Mouse (Mus musculus): Measurements from ENCODE around the gene Ttc28.
A peak's percentile ranks its signal among the peaks of the same experiment; 100 is the strongest.

The Ttc28 gene

GRCm38 (mm10) chr5:110960890-110961289 is 81.3 kb downstream of the Ttc28 start:
- DNase-seq, result no peak

GRCm38 (mm10) chr5:110967483-110968055 is 88.0 kb downstream of the Ttc28 start:
- no peak for DNase-seq

GRCm38 (mm10) chr5:110968566-110968965 is 89.0 kb downstream of the Ttc28 start:
- no peak for DNase-seq

- DNase-seq, result no peak
Observed at GRCm38 (mm10) chr5:110970162-110970780, 90.7 kb downstream of the Ttc28 start.

GRCm38 (mm10) chr5:110976721-110977120 is 97.1 kb downstream of the Ttc28 start:
- no peak for DNase-seq

GRCm38 (mm10) chr5:110977796-110978195 is 98.2 kb downstream of the Ttc28 start:
- no peak for DNase-seq

- peak; percentile 66 for DNase-seq
Observed at GRCm38 (mm10) chr5:110978461-110978860, 98.9 kb downstream of the Ttc28 start.

GRCm38 (mm10) chr5:110979011-110979860 is 99.6 kb downstream of the Ttc28 start:
- no peak for DNase-seq

GRCm38 (mm10) chr5:110979861-110980346 is 100.3 kb downstream of the Ttc28 start:
- DNase-seq, result no peak

- DNase-seq, result no peak
Observed at GRCm38 (mm10) chr5:110980576-110980975, 101.0 kb downstream of the Ttc28 start.

- no peak for DNase-seq
Observed at GRCm38 (mm10) chr5:110982436-110982835, 102.8 kb downstream of the Ttc28 start.

- DNase-seq, result no peak
Observed at GRCm38 (mm10) chr5:110984136-110984681, 104.6 kb downstream of the Ttc28 start.

- no peak for DNase-seq
Observed at GRCm38 (mm10) chr5:110996835-110997539, 117.4 kb downstream of the Ttc28 start.

- no peak for DNase-seq
Observed at GRCm38 (mm10) chr5:110997692-110998091, 118.1 kb downstream of the Ttc28 start.

GRCm38 (mm10) chr5:110998298-110998697 is 118.7 kb downstream of the Ttc28 start:
- DNase-seq, result no peak

GRCm38 (mm10) chr5:111000953-111001352 is 121.3 kb downstream of the Ttc28 start:
- DNase-seq, result no peak

GRCm38 (mm10) chr5:111003220-111003619 is 123.6 kb downstream of the Ttc28 start:
- no peak for DNase-seq

GRCm38 (mm10) chr5:111003750-111004149 is 124.1 kb downstream of the Ttc28 start:
- DNase-seq, result no peak

GRCm38 (mm10) chr5:111006272-111007135 is 126.9 kb downstream of the Ttc28 start:
- DNase-seq, result peak; percentile 51

- DNase-seq, result no peak
Observed at GRCm38 (mm10) chr5:111007136-111007500, 127.5 kb downstream of the Ttc28 start.

GRCm38 (mm10) chr5:111007900-111008299 is 128.3 kb downstream of the Ttc28 start:
- peak; percentile 31 for DNase-seq

GRCm38 (mm10) chr5:111008431-111008830 is 128.8 kb downstream of the Ttc28 start:
- no peak for DNase-seq

All from cerebellum, adult 11-12 months (tissue).